Mouse (Mus musculus): ENCODE results near the gene Mcub. TPM values are rescaled to one million over a fixed set of nuclear protein-coding genes. Genes with fewer than 3 reads are reported as not detected.
A peak's percentile ranks its signal among the peaks of the same experiment; 100 is the strongest.

The Mcub gene
- polyA plus RNA-seq, 1 experiment from 2014 or later: 2.7 TPM

- WGBS: 15% methylated on average over 13 of the region's 13 CpGs
- peak; percentile 62; the same call in 1 of the 2 replicates for ATAC-seq (replicated peaks; ENCODE audit: low FRiP score, low TSS enrichment, low read depth)
- DNase-seq (ENCODE audit: low spot score): peak; percentile 81
These were observed 51.6 kb downstream of the Mcub start for GRCm38 (mm10) chr3:129918434-129918833.

GRCm38 (mm10) chr3:129917424-129917823 lies 52.6 kb downstream of the Mcub start:
- Histone ChIP-seq H3K9me3 (ENCODE audit: control insufficient read depth, low read length) (no peaks in the 10 kb centered on the region), H3K4me3 (ENCODE audit: low read depth, low read length) (no peak overlapping the region), H3K27ac (ENCODE audit: low read depth) (no peak overlapping the region), H3K9ac (ENCODE audit: low read length) (no peak overlapping the region), H3K4me2 (ENCODE audit: low read length) (no peak overlapping the region), H3K27me3 (replicated peaks; ENCODE audit: control insufficient read depth, insufficient read depth, low read length) (no peaks in the 10 kb centered on the region), H3K4me1 (replicated peaks; ENCODE audit: control insufficient read depth, insufficient read depth, low read length) (no peaks in the 10 kb centered on the region), H3K36me3 (ENCODE audit: control insufficient read depth, insufficient read depth, low read length) (peaks cover 22% of the 10 kb centered on the region)
- ATAC-seq (replicated peaks; ENCODE audit: low FRiP score, low TSS enrichment, low read depth): no peak
- no peak for DNase-seq (ENCODE audit: low spot score)
- 77% methylated on average over 3 of the region's 3 CpGs for WGBS

More at GRCm38 (mm10) chr3:129918434-129918833, 51.6 kb downstream of the Mcub start:
- Histone ChIP-seq H3K9me3 (ENCODE audit: control insufficient read depth, low read length) (no peaks in the 10 kb centered on the region), H3K4me1 (replicated peaks; ENCODE audit: control insufficient read depth, insufficient read depth, low read length) (no peaks in the 10 kb centered on the region), H3K27me3 (replicated peaks; ENCODE audit: control insufficient read depth, insufficient read depth, low read length) (no peaks in the 10 kb centered on the region), H3K9ac (ENCODE audit: low read length) (no peak overlapping the region), H3K27ac (ENCODE audit: low read depth) (no peak overlapping the region), H3K4me3 (ENCODE audit: low read depth, low read length) (no peak overlapping the region), H3K4me2 (ENCODE audit: low read length) (no peak overlapping the region), H3K36me3 (ENCODE audit: control insufficient read depth, insufficient read depth, low read length) (peaks cover 12% of the 10 kb centered on the region)

- Histone ChIP-seq H3K9ac (ENCODE audit: low read length) (no peak overlapping the region), H3K4me3 (ENCODE audit: low read depth, low read length) (no peak overlapping the region), H3K4me1 (replicated peaks; ENCODE audit: control insufficient read depth, insufficient read depth, low read length) (no peaks in the 10 kb centered on the region), H3K27ac (ENCODE audit: low read depth) (no peak overlapping the region), H3K36me3 (ENCODE audit: control insufficient read depth, insufficient read depth, low read length) (peaks cover 62% of the 10 kb centered on the region), H3K9me3 (ENCODE audit: control insufficient read depth, low read length) (no peaks in the 10 kb centered on the region), H3K4me2 (ENCODE audit: low read length) (no peak overlapping the region), H3K27me3 (replicated peaks; ENCODE audit: control insufficient read depth, insufficient read depth, low read length) (no peaks in the 10 kb centered on the region)
- DNase-seq (ENCODE audit: low spot score) (no peak), ATAC-seq (replicated peaks; ENCODE audit: low FRiP score, low TSS enrichment, low read depth) (no peak)
- 94% methylated on average over 13 of the region's 13 CpGs for WGBS
These were observed 56.8 kb downstream of the Mcub start for GRCm38 (mm10) chr3:129913241-129913640.

- Histone ChIP-seq H3K4me3 (ENCODE audit: low read depth, low read length) (no peak overlapping the region), H3K27ac (ENCODE audit: low read depth) (no peak overlapping the region), H3K27me3 (replicated peaks; ENCODE audit: control insufficient read depth, insufficient read depth, low read length) (no peaks in the 10 kb centered on the region), H3K36me3 (ENCODE audit: control insufficient read depth, insufficient read depth, low read length) (peaks cover 68% of the 10 kb centered on the region), H3K4me2 (ENCODE audit: low read length) (no peak overlapping the region), H3K9ac (ENCODE audit: low read length) (no peak overlapping the region), H3K4me1 (replicated peaks; ENCODE audit: control insufficient read depth, insufficient read depth, low read length) (no peaks in the 10 kb centered on the region), H3K9me3 (ENCODE audit: control insufficient read depth, low read length) (no peaks in the 10 kb centered on the region)
- no peak for ATAC-seq (replicated peaks; ENCODE audit: low FRiP score, low TSS enrichment, low read depth)
- no peak for DNase-seq (ENCODE audit: low spot score)
- WGBS: 93% methylated on average over 14 of the region's 14 CpGs
These were observed 58.0 kb downstream of the Mcub start for GRCm38 (mm10) chr3:129912025-129912424.

GRCm38 (mm10) chr3:129904381-129905132 lies 65.4 kb downstream of the Mcub start:
- Histone ChIP-seq H3K4me3 (ENCODE audit: low read depth, low read length) (no peak overlapping the region), H3K27me3 (replicated peaks; ENCODE audit: control insufficient read depth, insufficient read depth, low read length) (no peaks in the 10 kb centered on the region), H3K9ac (ENCODE audit: low read length) (no peak overlapping the region), H3K36me3 (ENCODE audit: control insufficient read depth, insufficient read depth, low read length) (peaks cover 29% of the 10 kb centered on the region), H3K4me1 (replicated peaks; ENCODE audit: control insufficient read depth, insufficient read depth, low read length) (peaks cover 23% of the 10 kb centered on the region), H3K4me2 (ENCODE audit: low read length) (no peak overlapping the region), H3K27ac (ENCODE audit: low read depth) (no peak overlapping the region), H3K9me3 (ENCODE audit: control insufficient read depth, low read length) (no peaks in the 10 kb centered on the region)
- DNase-seq (ENCODE audit: low spot score) (no peak), ATAC-seq (replicated peaks; ENCODE audit: low FRiP score, low TSS enrichment, low read depth) (no peak)
- 75% methylated on average over 7 of the region's 7 CpGs for WGBS

- Histone ChIP-seq H3K4me1 (replicated peaks; ENCODE audit: control insufficient read depth, insufficient read depth, low read length) (peaks cover 23% of the 10 kb centered on the region), H3K4me3 (ENCODE audit: low read depth, low read length) (no peak overlapping the region), H3K36me3 (ENCODE audit: control insufficient read depth, insufficient read depth, low read length) (peaks cover 22% of the 10 kb centered on the region), H3K9ac (ENCODE audit: low read length) (no peak overlapping the region), H3K27me3 (replicated peaks; ENCODE audit: control insufficient read depth, insufficient read depth, low read length) (no peaks in the 10 kb centered on the region), H3K4me2 (ENCODE audit: low read length) (no peak overlapping the region), H3K27ac (ENCODE audit: low read depth) (no peak overlapping the region), H3K9me3 (ENCODE audit: control insufficient read depth, low read length) (no peaks in the 10 kb centered on the region)
- WGBS: 85% methylated on average over 8 of the region's 8 CpGs
- no peak for ATAC-seq (replicated peaks; ENCODE audit: low FRiP score, low TSS enrichment, low read depth)
- DNase-seq (ENCODE audit: low spot score): no peak
These were observed 66.1 kb downstream of the Mcub start for GRCm38 (mm10) chr3:129903866-129904265.

- no peaks in the 10 kb centered on the region for H3K27me3 ChIP-seq (replicated peaks; ENCODE audit: control insufficient read depth, insufficient read depth, low read length)
- H3K9ac ChIP-seq (ENCODE audit: low read length): no peak overlapping the region
- ATAC-seq (replicated peaks; ENCODE audit: low FRiP score, low TSS enrichment, low read depth) (no peak), DNase-seq (ENCODE audit: low spot score) (no peak)
- no peak overlapping the region for H3K4me2 ChIP-seq (ENCODE audit: low read length)
- H3K36me3 ChIP-seq (ENCODE audit: control insufficient read depth, insufficient read depth, low read length): peaks cover 17% of the 10 kb centered on the region
- no peak overlapping the region for H3K4me3 ChIP-seq (ENCODE audit: low read depth, low read length)
- no peak overlapping the region for H3K27ac ChIP-seq (ENCODE audit: low read depth)
- no peaks in the 10 kb centered on the region for H3K9me3 ChIP-seq (ENCODE audit: control insufficient read depth, low read length)
- 81% methylated on average over 3 of the region's 3 CpGs for WGBS
- H3K4me1 ChIP-seq (replicated peaks; ENCODE audit: control insufficient read depth, insufficient read depth, low read length): peaks cover 23% of the 10 kb centered on the region
These were observed 66.6 kb downstream of the Mcub start for GRCm38 (mm10) chr3:129903369-129903768.

GRCm38 (mm10) chr3:129901271-129901809 lies 68.7 kb downstream of the Mcub start, which contains the start of gene Casp6:
Gene Casp6 (plus strand): TSS chr3:129901425.
- peak within 1 kb of the TSS; percentile 75 for H3K27ac ChIP-seq (ENCODE audit: low read depth)
- peak within 1 kb of the TSS; percentile 70 for H3K9ac ChIP-seq (ENCODE audit: low read length)
- no peaks in the 10 kb centered on the region for H3K9me3 ChIP-seq (ENCODE audit: control insufficient read depth, low read length)
- peak within 1 kb of the TSS; percentile 79 for H3K4me2 ChIP-seq (ENCODE audit: low read length)
- DNase-seq (ENCODE audit: low spot score) (peak; percentile 94), ATAC-seq (replicated peaks; ENCODE audit: low FRiP score, low TSS enrichment, low read depth) (peak; percentile 90)
- H3K36me3 ChIP-seq (ENCODE audit: control insufficient read depth, insufficient read depth, low read length): peaks cover 7% of the 10 kb centered on the region; the same call in 1 of the 2 replicates
- under 1% methylated on average over 34 of the region's 34 CpGs for WGBS
- peak within 1 kb of the TSS; percentile 70 for H3K4me3 ChIP-seq (ENCODE audit: low read depth, low read length)
- peaks cover 23% of the 10 kb centered on the region for H3K4me1 ChIP-seq (replicated peaks; ENCODE audit: control insufficient read depth, insufficient read depth, low read length)
- no peaks in the 10 kb centered on the region for H3K27me3 ChIP-seq (replicated peaks; ENCODE audit: control insufficient read depth, insufficient read depth, low read length)

Measured in intestine, embryonic 14.5 days (tissue).